In genomic region chr13:84222682-84222992, GRCm38 (mm10) we compare ENCODE assay signal across 8 mouse cellular contexts. TPM values are rescaled to one million over a fixed set of nuclear protein-coding genes. Genes with fewer than 3 reads are reported as not detected.
A peak's percentile ranks its signal among the peaks of the same experiment; 100 is the strongest.
DNase-seq lines count a peak whose midpoint lies in the region; ATAC-seq and TF ChIP-seq lines count a peak whose summit lies in the region.

No protein-coding gene starts in this region.

- H3K36me3 ChIP-seq in heart, embryonic 10.5 days = 0 out of 2 replicates have a peak, but pooled peaks cover under 1% of the 10 kb centered on the region
- no peaks in the 10 kb centered on the region for H3K36me3 ChIP-seq in thymus, adult 2 months (ENCODE audit: control insufficient read depth, insufficient read depth, low read length)
- no peaks in the 10 kb centered on the region for H3K36me3 ChIP-seq in liver, embryonic 11.5 days (ENCODE audit: control insufficient read depth, insufficient read depth, low read length)

- H3K4me3 ChIP-seq in heart, embryonic 10.5 days = peak overlapping the region; percentile 91
- peak overlapping the region; percentile 91 for H3K4me3 ChIP-seq in thymus, adult 2 months (ENCODE audit: control insufficient read depth, insufficient read depth, low read length)
- peak overlapping the region; percentile 85 for H3K4me3 ChIP-seq in liver, embryonic 11.5 days (ENCODE audit: low read depth, low read length)

- H3K9ac ChIP-seq in liver, embryonic 11.5 days (ENCODE audit: low read depth, low read length) = peak overlapping the region; percentile 82

- H3K4me2 ChIP-seq in liver, embryonic 11.5 days = peak overlapping the region; percentile 92

- no peak for ATAC-seq in liver, embryonic 11.5 days (replicated peaks; ENCODE audit: low FRiP score)
- ATAC-seq in monocyte, adult 5-6 weeks (replicated peaks; ENCODE audit: insufficient number of reproducible peaks, low FRiP score, low TSS enrichment, poor library complexity, severe bottlenecking) = no peak

- no peaks in the 10 kb centered on the region for H3K27me3 ChIP-seq in heart, embryonic 10.5 days (ENCODE audit: insufficient read depth, poor library complexity, severe bottlenecking)
- no peaks in the 10 kb centered on the region for H3K27me3 ChIP-seq in thymus, adult 2 months (ENCODE audit: control insufficient read depth, insufficient read depth, low read length)
- H3K27me3 ChIP-seq in liver, embryonic 11.5 days (replicated peaks; ENCODE audit: control insufficient read depth, insufficient read depth, low read length) = no peaks in the 10 kb centered on the region

- 3% methylated on average over 10 of the region's 10 CpGs for WGBS in heart, embryonic 10.5 days
- 3% methylated on average over 10 of the region's 10 CpGs for WGBS in thymus, adult 2 months
- WGBS in liver, embryonic 11.5 days = 3% methylated on average over 10 of the region's 10 CpGs

- TF ChIP-seq POLR2A in thymus, adult 2 months (IDR thresholded peaks at IDR 0.05; ENCODE audit: control insufficient read depth, extremely low read depth, insufficient read depth, low read length, poor library complexity) = no peak

- peak overlapping the region; percentile 89 for H3K27ac ChIP-seq in heart, embryonic 10.5 days
- H3K27ac ChIP-seq in thymus, adult 2 months (ENCODE audit: control insufficient read depth, insufficient read depth, low read length) = no peak overlapping the region
- H3K27ac ChIP-seq in liver, embryonic 11.5 days (ENCODE audit: low read depth, low read length) = 0 out of 2 replicates have a peak overlapping the region, but pooled peaks have one; percentile 68

- peaks cover 6% of the 10 kb centered on the region; the same call in 1 of the 2 replicates for H3K4me1 ChIP-seq in heart, embryonic 10.5 days
- peaks cover 4% of the 10 kb centered on the region for H3K4me1 ChIP-seq in thymus, adult 2 months (replicated peaks; ENCODE audit: control insufficient read depth, insufficient read depth, low read length)
- H3K4me1 ChIP-seq in liver, embryonic 11.5 days (replicated peaks; ENCODE audit: control insufficient read depth, insufficient read depth, low read length) = peaks cover 6% of the 10 kb centered on the region

- TF ChIP-seq CTCF in thymus, adult 2 months (IDR thresholded peaks at IDR 0.05; ENCODE audit: borderline replicate concordance, control insufficient read depth, extremely low read depth, insufficient read depth, low read length, poor library complexity) = no peak

- H3K9me3 ChIP-seq in heart, embryonic 10.5 days = no peaks in the 10 kb centered on the region
- H3K9me3 ChIP-seq in liver, embryonic 11.5 days (ENCODE audit: control insufficient read depth, low read length) = no peaks in the 10 kb centered on the region

- DNase-seq in heart, embryonic 10.5 days (ENCODE audit: low spot score) = no peak
- DNase-seq in heart, adult 8-10 months (ENCODE audit: low spot score) = no peak
- no peak for DNase-seq in thymus, adult 2 months
- no peak for DNase-seq in thymus, postnatal 4 days
- no peak for DNase-seq in liver, embryonic 11.5 days (ENCODE audit: low spot score)
- no peak for DNase-seq in urinary bladder, postnatal 36 days (ENCODE audit: low spot score in 2 of 2)
- no peak for DNase-seq in embryo, embryonic 11 days

RNA-seq across cellular contexts. Expression of gene Tmem161b, which starts 0.5 kb away (rescaled TPM):
- 11.6 and 13.1 TPM in 2 replicates for polyA plus RNA-seq in heart, embryonic 10.5 days (2016; fragmentation: Nextera tagmentation; extraction: Ambion mirVana)
- 10 to 100 TPM; 11.3 to 17.6 (median 12.4) TPM for total RNA-seq in heart, adult 8-10 months (2022)
- polyA plus RNA-seq in thymus, adult 2 months (2012; rRNA removed) = 6.5 and 8.2 TPM in 2 replicates
- polyA plus RNA-seq in liver, embryonic 11.5 days (2014; fragmentation: Nextera tagmentation; extraction: Ambion mirVana) = 12.8 and 13.5 TPM in 2 replicates
- 27.1 to 36.4 TPM (median 28.3 TPM) in 3 replicates for total RNA-seq in monocyte, adult 5-6 weeks (2017)
